Mouse (Mus musculus) left cerebral cortex, adult 11 months (tissue): ENCODE results near the gene Zfp689.
"Not testable (repeated sequence)": the region's sequence is repeated elsewhere in the genome, so short reads cannot be mapped to it uniquely, and the experiment has no call there.

Experiments
- DNase-seq: peaks from one replicate; pipeline ENCODE4 v3.0.0; 2022; ENCODE audit warnings: low spot score

Zfp689 gene

DNA sequence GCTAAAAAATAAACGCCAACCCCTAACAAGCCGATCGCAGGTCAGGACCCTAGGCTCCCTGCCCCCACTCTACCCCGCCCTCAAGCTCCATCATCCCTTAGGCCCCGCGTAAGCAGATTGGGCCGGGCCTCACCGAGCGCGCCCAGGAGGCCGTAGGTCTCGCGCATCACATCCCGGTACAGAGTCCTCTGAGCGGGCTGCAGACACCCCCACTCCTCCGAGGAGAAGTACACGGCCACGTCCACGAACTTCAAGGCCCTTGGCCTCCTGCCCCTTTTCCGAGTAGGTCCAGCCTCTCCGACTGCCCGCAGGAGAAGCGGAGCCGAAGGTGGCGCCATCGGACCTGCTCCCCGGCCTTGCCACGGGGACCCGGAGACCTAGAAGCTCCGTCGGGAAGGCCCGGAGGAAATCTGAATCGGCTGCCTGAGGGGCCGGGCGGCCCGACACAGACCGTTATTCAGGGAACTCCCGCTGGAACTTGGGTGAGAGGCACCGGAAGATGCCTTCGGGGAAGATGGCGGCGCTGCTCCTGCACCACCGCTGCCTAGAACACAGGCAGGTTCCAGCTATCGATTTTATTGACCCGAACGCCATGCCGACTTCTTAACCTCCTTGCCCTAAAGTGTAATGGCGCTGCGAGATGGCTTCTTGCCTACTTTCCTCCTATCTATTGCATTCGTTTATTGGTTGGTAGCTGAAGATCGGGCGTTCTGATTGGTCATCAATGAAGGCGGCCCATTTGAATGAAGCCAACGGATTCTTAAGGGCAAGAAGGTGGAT is at the start of gene Zfp689:
TSS of gene Zfp689 (minus strand) at position 638 of the 780 bp plus-strand sequence.
- DNase-seq, result peak; percentile 94

DNA sequence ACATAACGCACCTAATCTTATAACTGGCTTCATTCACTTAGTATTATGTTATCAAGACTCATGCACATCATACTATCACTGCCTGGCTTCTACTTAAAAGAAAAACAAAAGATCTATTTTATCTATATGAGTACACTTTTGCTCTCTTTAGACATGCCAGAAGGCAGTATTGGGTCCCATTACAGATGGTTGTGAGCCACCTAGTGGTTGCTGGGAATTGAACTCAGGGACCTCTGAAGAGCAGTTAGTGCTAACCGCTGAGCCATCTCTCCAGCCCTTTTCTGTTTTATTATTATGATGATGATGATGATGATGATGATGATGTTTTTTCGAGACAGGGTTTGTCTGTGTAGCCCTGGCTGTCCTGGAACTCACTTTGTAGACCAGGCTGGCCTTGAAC is 49.4 kb upstream of the Zfp689 start:
- no peak for DNase-seq

DNA sequence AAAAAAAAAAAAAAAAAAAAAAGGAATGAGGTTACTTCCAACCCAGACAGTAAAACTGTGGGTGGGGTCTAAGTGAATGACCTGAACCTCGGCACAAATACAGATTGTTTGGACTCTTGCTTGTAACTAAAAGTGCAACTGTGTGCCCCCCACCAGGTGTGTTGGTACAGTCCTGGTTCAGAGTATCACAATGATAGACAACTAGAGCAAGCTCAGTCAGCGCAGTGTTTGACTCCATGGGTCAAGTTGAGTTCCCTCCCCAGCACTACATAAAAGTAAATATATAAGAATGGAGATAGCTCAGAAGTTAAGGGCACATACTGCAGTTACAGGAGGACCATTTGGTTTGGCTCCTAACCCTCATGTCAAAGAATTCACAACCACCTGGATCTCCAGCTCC is 48.4 kb upstream of the Zfp689 start:
- no peak for DNase-seq

DNA sequence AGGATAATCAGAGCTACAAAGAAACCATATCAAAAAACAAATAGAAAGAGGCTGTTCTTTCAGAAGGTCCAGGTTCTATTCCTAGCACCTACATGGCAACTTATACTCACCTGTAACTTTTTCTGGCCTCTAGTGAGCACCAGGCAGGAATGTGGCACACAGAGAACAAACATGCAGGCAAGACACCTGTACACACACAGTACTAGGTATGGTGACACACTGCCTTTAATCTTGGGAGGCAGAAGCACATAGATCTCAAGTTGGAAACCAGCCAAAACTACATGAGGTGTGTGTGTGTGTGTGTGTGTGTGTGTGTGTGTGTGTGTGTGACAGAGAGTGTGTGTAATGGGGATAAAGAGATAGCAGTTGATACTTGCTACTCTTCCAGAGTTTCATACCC is 45.7 kb upstream of the Zfp689 start:
- DNase-seq, result no peak

DNA sequence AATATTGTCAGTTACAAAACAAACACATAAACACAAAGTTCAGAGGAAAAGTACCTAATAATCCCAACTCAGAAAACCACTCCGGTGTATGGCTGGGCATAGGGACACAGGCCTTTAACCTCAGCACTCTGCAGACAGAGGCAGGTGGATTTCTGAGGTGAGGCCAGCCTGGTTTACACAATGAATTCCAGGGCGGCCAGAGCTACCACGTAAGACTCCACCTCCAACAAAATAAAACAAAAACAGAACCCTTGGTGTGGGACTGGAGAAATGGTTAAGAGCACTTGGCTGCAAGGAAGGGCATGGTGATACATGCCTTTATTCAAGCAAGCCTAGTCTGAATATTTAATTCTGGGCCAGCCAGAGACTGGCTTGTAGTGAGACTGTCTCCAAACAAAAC is 42.9 kb upstream of the Zfp689 start:
- no peak for DNase-seq

DNA sequence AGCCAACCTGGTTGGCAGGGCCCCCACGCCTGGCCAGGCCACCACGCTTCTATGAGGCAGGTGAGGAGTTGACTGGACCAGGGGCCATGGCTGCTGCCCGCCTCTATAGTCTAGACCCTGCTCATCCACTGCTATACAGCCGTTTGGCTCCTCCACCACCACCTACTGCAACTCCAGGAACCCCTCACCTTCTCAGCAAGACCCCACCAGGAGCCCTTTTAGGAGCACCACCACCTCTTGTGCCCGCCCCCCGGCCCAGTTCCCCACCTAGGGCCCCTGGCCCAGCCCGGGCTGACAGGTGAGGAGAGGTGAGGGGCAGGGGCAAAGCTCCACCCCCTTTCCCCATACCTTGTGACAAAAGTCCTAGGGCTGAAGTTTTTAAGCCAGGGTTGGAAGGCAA is 41.0 kb upstream of the Zfp689 start:
- DNase-seq, result no peak

DNA sequence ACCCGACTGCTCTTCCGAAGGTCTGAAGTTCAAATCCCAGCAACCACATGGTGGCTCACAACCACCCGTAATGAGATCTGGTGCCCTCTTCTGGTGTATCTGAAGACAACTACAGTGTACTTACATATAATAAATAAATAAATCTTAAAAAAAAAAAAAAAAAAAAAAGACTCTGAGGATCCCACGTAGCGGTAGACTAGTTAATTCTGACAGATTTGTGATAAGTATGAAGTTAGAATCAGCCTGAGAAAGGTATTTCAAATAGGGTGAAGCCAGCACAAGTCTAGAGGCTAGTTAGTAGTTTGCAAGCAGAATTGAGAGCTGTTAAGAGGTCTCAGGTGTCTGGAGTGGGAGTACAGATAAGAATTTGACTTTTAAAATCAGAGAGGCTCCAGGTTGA is 39.4 kb upstream of the Zfp689 start:
- not testable (repeated sequence) for DNase-seq

DNA sequence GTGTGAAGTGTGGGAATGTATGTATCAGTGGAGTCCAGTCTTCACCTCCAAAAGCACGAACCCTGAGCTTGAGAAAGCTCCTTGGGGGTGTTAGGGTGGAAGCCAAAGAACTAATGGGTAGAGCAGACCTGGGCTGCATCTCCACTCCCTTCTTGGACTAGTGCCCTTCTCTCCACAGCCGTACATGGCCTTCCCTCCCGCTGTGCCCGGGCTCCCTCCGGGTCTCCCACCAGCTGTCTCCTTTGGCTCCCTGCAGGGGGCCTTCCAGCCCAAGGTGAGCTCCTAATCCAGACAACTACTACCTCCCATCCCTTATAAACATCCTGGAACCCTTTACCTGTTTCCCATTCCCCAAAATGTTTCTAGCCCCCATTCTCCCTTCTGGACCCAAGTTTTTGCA is 36.5 kb upstream of the Zfp689 start:
- DNase-seq, result no peak

DNA sequence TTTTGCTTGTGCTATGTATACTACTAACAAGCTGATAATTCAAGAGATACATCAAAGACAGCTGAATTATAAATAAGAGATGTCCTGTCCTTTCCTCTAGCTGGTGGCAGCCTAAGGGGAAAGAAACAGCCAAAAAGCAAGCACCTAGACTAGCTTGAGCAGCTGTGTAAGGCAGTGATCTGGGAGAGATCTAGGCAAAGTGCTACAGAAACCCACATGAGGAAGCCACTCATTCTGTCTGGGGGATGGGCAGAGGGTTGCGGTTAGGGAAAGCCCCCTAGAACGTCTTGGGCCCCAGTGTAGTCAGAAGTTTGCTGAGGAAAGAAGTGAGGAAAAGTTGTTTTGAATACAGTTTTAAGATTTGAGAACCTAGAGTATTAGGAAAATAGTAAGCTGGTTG is 31.4 kb upstream of the Zfp689 start:
- no peak for DNase-seq

DNA sequence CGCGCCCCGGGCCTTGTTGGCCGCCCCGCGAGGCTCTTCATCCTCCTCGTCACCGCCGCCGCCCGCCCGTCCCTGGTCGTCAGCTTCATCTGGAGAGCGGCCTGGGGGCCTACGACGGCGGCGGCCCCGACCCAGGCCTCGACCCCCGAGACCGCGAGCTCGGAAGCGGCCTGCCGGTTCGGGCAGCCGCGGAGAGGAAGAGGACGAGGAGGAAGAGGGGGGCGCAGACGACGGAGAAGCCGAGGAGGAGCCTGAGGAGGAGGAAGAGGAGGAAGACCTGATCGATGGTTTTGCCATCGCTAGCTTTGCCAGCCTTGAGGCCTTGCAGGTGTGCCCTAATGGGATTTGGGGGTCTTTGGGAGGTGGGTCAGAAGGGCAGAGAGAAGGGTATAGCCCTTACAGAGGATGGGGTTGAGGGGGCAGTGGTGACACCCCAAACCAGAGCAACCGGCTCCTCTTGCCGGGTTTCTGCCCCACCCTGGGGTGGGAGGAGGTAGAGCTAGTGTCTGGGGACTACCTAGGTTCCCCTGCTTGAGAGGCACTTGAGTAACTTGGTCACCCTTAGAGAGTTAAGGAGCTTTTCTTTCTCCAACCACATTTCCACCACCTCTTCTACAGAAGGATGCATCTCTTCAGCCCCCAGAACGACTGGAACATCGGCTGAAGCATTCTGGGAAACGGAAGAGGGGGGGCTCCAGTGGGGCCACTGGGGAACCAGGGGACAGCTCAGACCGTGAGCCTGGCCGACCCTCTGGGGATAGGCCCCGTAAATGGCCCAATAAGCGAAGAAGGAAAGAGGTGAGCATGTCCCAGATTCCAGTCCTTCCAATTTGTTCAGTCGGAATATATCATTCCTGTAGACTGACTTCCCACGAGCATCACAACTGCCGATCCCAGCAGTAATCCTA is 30.6 kb upstream of the Zfp689 start:
- DNase-seq, result no peak

DNA sequence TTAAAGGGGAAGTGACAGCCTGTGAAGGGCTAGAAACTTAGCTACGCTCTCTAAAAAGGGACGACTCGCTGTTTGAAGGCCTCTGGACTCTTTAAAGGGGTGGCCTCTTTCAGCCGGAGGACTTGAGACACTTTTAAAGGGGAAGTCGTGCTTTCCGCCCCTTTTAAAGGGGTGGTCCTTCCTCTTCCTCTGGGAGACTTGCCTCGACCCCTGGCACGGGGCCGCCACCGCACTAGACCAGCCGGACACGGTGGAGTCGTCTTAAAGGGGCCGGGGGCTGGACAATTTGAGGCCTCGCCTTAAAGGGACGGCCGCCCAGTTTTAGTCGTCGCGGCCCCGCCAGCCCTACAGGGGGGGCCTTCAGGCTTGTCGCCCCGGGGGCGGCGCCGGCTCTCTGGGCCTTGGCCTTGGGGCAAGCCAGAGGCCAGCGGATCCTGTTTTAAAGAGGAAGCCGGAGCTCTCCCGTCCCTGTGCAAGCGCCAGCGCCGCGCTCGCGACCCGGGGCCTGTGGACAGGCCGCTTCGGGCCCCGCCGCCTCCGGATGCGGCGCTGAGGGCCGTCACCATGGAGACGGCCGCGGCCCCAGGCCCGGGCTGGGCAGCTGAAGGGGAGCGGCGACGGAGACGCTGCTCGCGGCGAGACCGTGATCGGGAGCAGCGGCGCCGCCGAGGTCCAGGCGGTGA is 29.8 kb upstream of the Zfp689 start, which contains the start of gene Fbrs:
TSS of gene Fbrs (plus strand) at position 565 of the 683 bp plus-strand sequence.
- DNase-seq, result peak; percentile 93

DNA sequence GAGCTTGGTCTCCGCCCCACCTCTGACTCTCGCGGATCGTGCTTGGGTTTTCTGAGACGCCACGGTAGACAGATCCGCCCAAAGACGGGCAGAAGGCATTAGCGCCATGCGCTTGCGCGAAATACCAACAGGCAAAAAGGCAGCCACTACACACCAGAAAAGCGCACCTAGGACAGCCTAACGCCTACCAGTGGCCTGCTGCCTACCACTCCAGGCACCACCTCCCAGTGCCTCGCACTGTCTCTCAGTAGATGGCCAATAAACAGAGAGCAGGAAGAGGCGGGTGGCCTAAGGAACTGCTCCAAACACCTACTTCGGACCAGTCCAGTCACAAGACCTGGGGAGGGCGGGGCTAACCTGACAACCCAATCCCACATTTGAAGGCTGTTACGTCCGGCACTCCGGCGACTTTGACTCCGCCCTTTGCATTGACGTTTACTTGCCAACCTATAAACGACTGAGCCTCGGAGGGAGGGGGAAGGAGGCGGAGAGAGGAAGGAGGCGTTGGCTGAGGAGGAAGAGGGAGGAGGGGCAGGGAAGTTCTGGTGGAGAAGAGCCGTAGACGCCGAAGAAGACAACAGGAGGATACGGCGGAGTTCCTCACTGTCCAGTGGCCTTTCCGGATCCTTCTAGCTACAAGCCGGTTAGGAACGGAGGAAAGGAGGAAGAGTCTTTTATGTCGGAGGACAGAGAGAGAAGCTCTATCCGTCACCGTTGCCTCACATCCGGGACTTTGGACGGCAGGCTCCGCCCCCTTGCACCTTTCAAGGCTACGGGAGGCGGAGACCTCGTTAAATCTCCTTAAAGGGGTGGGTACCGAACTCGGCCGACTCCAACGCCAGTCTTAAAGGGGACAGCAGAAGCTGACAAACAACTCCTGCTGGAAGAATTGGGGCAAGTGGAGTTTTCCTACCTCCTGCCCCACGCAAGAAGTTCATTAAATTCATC is 29.0 kb upstream of the Zfp689 start:
- DNase-seq, result peak; percentile 100

DNA sequence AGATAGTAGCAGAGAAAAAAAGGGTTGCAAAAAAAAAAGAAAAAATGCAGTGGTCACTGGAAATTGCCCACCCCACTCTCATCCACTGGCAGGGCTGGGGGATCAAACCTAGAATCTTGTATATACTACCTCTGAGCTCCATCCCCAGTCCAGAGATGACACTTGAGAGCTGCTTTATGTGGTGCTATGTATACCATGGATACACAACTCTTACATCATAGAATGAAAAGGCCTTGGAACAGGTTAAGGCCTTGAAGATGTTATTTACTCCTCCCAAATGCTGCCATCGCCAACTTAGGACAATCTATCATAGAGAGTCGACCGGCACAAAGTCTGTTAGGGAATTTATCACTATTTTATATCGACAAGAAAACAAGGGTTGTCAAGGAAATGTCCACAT is 27.9 kb upstream of the Zfp689 start:
- no peak for DNase-seq

DNA sequence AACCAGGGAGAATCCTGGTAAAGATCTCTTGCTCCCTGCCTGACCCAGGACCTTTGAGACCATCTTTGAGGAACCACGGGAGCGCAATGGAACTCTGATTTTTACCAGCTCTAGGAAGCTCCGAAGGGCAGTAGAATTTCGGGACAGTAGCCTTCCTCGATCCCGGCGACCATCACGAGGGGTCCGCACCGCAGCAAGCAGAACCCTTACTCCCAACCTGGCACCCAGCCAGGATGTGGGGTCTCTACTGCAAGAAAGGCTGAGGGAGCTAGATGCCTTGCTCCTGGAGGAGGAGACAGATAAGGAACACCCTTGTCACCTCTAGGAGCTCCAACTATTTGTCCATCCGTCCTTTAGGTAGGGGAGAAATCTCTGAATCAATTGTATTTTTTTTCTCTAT is 27.4 kb upstream of the Zfp689 start:
- DNase-seq, result no peak

DNA sequence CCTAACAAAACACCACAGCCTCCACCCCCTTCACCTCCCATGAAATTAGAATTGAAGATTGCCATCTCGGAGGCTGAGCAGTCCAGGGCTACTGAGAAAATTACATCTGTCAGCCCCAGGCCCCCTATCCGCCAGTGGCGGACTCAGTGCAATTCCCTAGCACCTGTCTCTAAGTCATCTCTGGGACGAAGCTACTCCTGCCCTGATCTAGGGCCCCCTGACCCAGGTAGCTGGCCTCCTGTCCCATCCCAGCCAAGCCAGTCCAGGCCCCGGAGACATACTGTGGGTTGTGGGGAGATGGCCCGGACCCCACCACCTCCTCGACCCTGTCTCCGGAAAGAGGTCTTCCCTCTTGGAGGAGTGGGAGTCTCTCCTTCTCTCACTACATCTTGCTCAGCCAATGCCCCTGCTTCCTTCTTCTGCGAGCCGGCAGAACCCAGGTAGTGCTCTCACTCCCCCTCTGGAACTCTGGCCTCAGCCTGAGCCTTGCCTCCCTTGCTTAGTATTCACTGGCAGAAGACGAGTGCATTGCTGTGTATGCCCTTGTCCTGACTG is 26.3 kb upstream of the Zfp689 start:
- no peak for DNase-seq

DNA sequence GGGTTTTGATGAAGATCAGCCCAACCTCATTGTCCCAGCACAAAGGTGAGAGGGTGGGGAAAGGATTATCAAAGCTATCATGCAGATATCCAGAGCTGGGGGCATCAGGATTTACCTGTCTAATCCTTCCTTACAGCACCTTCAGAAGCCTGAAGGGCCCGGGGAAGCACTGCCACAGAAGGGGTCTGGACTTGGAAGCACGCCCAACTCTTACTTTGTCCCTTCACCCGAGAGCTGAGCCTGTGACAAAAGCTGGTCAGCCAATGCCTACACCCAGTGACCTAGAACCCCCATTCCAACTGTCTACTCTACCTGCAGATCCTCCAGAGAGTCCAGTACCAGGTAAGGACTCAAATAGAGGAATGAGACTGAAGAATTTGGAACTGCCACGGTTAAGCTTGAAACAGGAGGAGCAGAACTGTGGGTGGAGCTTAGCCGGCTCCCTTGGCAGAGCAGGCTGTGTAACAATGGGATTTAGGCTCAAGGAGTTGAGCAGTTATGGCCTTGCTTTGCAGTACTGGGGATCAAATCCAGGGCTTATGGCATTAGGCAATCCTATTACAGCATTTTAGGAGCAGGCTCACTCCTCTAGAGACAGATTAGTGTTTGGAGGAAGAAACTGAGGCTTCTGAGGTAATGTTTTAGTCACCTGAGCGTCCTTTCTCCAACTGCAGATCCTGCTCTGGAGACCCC is 25.6 kb upstream of the Zfp689 start:
- no peak for DNase-seq

DNA sequence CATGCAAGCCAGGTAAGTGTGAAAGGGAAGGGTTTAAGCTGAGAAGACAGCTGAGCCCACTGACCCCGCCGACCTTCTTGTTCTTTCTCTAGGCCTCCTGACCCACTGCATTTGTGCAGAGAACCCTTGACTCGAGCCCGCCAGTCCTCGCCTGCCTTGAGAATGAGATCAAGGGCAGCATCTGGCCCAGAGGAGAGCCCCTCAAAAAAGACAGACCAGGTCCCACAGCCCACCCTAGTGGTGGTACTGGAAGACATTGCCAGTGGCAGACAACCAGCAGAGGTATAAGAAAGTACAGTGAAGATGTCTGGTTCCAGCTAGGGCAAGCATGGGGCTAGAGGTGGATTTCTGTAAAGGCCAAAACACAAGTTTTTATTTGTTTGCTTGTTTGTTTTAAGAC is 24.7 kb upstream of the Zfp689 start:
- no peak for DNase-seq

DNA sequence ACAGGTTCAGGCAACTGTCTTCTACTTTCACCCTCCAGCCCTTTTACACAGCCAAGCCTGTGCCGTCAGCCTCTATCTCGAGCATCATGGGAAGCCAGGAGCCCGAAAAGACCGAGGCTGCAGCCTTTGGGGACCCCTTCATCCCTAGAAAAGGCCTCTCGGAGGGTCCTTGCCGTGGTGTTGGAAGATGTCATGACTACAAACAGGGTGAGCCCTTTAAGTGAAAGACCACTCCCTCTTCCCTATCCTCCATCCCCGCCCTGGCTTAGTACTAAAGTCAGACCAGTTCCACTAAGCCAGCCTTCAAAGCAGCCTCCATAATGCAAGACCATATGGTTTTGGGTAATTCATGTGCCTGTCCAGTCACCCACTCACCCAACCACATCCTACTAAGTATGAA is 23.1 kb upstream of the Zfp689 start:
- no peak for DNase-seq

DNA sequence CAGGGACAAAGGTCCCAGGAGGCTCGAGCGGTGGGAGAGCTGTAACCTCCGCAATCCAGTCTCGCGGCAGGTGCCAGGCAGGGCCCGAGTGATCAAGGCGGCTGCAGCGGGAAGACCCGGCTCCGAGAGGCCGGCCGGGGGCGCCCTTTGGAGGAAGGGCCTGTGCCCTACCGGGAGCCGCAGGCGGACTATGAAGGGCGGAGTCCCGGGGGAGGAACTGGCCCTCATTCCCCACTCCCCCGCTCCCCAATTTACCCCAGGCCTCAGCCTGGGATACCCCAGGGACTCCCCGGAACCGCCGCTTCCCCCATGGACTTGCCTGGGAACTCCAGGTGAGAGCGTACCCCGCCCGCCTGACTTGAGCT is 22.7 kb upstream of the Zfp689 start:
- no peak for DNase-seq
